ENCODE assay signal across 22 mouse cellular contexts in genomic region chr13:13460521-13461138, GRCm38 (mm10). TPM values are rescaled to one million over a fixed set of nuclear protein-coding genes. Genes with fewer than 3 reads are reported as not detected.
DNase-seq lines count a peak whose midpoint lies in the region; ATAC-seq and TF ChIP-seq lines count a peak whose summit lies in the region.
"Had no signal": no experiment of that assay in that cellular context is flagged by ENCODE, and none has a peak within 500 bp of the region (broad histone marks: within the 10 kb centered on the region; RNA-seq: fewer than 3 reads in every experiment).

No protein-coding gene starts in this region.

- no peak for TF ChIP-seq CTCF in gastrocnemius, adult 2 months (IDR thresholded peaks at IDR 0.05)

- no peaks in the 10 kb centered on the region for H3K27me3 ChIP-seq in kidney, embryonic 15.5 days
- H3K27me3 ChIP-seq in neural tube, embryonic 15.5 days (replicated peaks), result no peaks in the 10 kb centered on the region
- H3K27me3 ChIP-seq: embryonic facial prominence, embryonic 12.5 days; heart, embryonic 12.5 days; liver, embryonic 13.5 days; midbrain, embryonic 15.5 days had no signal

- H3K4me3 ChIP-seq in gastrocnemius, adult 2 months, result no peak overlapping the region
- H3K4me3 ChIP-seq in kidney, embryonic 15.5 days (replicated peaks), result no peak overlapping the region
- no peak overlapping the region for H3K4me3 ChIP-seq in neural tube, embryonic 15.5 days (replicated peaks)
- H3K4me3 ChIP-seq: embryonic facial prominence, embryonic 12.5 days; erythroblast, embryonic 14.5 days; heart, embryonic 12.5 days; liver, embryonic 13.5 days; midbrain, embryonic 15.5 days had no signal

- WGBS in kidney, embryonic 15.5 days, result 80% methylated on average over 2 of the region's 2 CpGs
- 87% methylated on average over 2 of the region's 2 CpGs for WGBS in neural tube, embryonic 15.5 days

- H3K9me3 ChIP-seq in kidney, embryonic 15.5 days (replicated peaks), result no peaks in the 10 kb centered on the region
- no peaks in the 10 kb centered on the region for H3K9me3 ChIP-seq in neural tube, embryonic 15.5 days (replicated peaks)
- H3K9me3 ChIP-seq: embryonic facial prominence, embryonic 12.5 days; liver, embryonic 13.5 days; midbrain, embryonic 15.5 days had no signal

- H3K27ac ChIP-seq in gastrocnemius, adult 2 months, result peak overlapping the region; percentile 56
- H3K27ac ChIP-seq in kidney, embryonic 15.5 days, result no peak overlapping the region
- peak overlapping the region; percentile 41 for H3K27ac ChIP-seq in neural tube, embryonic 15.5 days (replicated peaks)
- H3K27ac ChIP-seq: embryonic facial prominence, embryonic 12.5 days; liver, embryonic 13.5 days; midbrain, embryonic 15.5 days had no signal

- peaks cover 11% of the 10 kb centered on the region for H3K4me1 ChIP-seq in kidney, embryonic 15.5 days
- no peaks in the 10 kb centered on the region for H3K4me1 ChIP-seq in neural tube, embryonic 15.5 days
- H3K4me1 ChIP-seq: midbrain, embryonic 15.5 days had no signal

- no peaks in the 10 kb centered on the region for H3K36me3 ChIP-seq in kidney, embryonic 15.5 days
- no peaks in the 10 kb centered on the region for H3K36me3 ChIP-seq in neural tube, embryonic 15.5 days
- H3K36me3 ChIP-seq: embryonic facial prominence, embryonic 12.5 days; liver, embryonic 13.5 days; midbrain, embryonic 15.5 days had no signal

- H3K9ac ChIP-seq in kidney, embryonic 15.5 days, result no peak overlapping the region
- H3K9ac ChIP-seq in neural tube, embryonic 15.5 days (replicated peaks), result no peak overlapping the region
- H3K9ac ChIP-seq: embryonic facial prominence, embryonic 12.5 days; heart, embryonic 12.5 days; liver, embryonic 13.5 days; midbrain, embryonic 15.5 days had no signal

- H3K4me2 ChIP-seq in kidney, embryonic 15.5 days, result no peak overlapping the region
- no peak overlapping the region for H3K4me2 ChIP-seq in neural tube, embryonic 15.5 days
- H3K4me2 ChIP-seq: embryonic facial prominence, embryonic 12.5 days; heart, embryonic 12.5 days; liver, embryonic 13.5 days; midbrain, embryonic 15.5 days had no signal

- ATAC-seq in kidney, embryonic 15.5 days (replicated peaks; ENCODE audit: low FRiP score), result peak; percentile 46; the same call in 1 of the 2 replicates
- ATAC-seq in neural tube, embryonic 15.5 days (ENCODE audit: low FRiP score), result no peak
- ATAC-seq: forebrain, embryonic 14.5 days; inflammation-experienced regulatory T-cells, adult 6 months had no signal

- intact Hi-C loops in gastrocnemius, adult 2 months (cut with DNase I), result no loop called here

- no peak for DNase-seq in gastrocnemius, adult 2 months
- DNase-seq in gastrocnemius, postnatal 10 days, result no peak
- DNase-seq in kidney, adult 8-10 months, result no peak
- no peak for DNase-seq in neural tube, embryonic 10.5 days (ENCODE audit: extremely low spot score, low spot score)
- DNase-seq in yolk sac, embryonic 10.5 days (ENCODE audit: low spot score), result peak; percentile 73
- no peak for DNase-seq in natural killer cell, adult 2 months (ENCODE audit: low spot score in 2 of 2)
- DNase-seq: adrenal gland, adult 2 months; cerebellum, adult 9-10 months; heart, postnatal 14 days; kidney, postnatal 10 days; liver, embryonic 13.5 days; lung, postnatal 10 days; right cerebral cortex, postnatal 4 days had no signal

RNA-seq across cellular contexts. Expression of gene Nid1, which starts 23.3 kb away (rescaled TPM):
- total RNA-seq in gastrocnemius, adult 2 months (2021), result 10 to 100 TPM; 37.3 to 49.2 TPM
- total RNA-seq in gastrocnemius, postnatal 10 days (2021), result 100 to 1,000 TPM; 211 to 238 TPM
- 87.0 and 104 TPM in 2 replicates for polyA plus RNA-seq in kidney, embryonic 15.5 days (2015; fragmentation: Nextera tagmentation; extraction: Ambion mirVana)
- 51.0 and 54.1 TPM in 2 replicates for polyA plus RNA-seq in neural tube, embryonic 15.5 days (2015; fragmentation: Nextera tagmentation; extraction: Ambion mirVana)
- total RNA-seq: common myeloid progenitor, adult 5-6 weeks had no signal
- polyA plus RNA-seq: erythroblast, embryonic 14.5 days had no signal

Comparison
In these comparisons a context has a peak if more than half of its experiments do, and no peak if none do; other contexts are left out.
1. RNA of gene Nid1, which starts 23.3 kb away (total RNA-seq): 211 to 238 TPM in gastrocnemius, postnatal 10 days; 37.3 to 49.2 TPM in gastrocnemius, adult 2 months; every median in the first group is over 4 times any median in the second.